Mouse (Mus musculus): ENCODE data around the gene Arhgef16. TPM values are rescaled to one million over a fixed set of nuclear protein-coding genes. Genes with fewer than 3 reads are reported as not detected.

The Arhgef16 gene
- polyA plus RNA-seq, 1 experiment, result 1.2 TPM

GRCm38 (mm10) chr4:154279481-154279880 is 22.0 kb downstream of the Arhgef16 start:
- no peak for TF ChIP-seq CTCF (IDR thresholded peaks at IDR 0.05; ENCODE audit: borderline replicate concordance, extremely low read depth, insufficient read depth, insufficient read length)
- no peak for TF ChIP-seq POLR2A (IDR thresholded peaks at IDR 0.05; ENCODE audit: borderline replicate concordance, extremely low read depth, insufficient read depth, insufficient read length, poor library complexity, severe bottlenecking)
- DNase-seq (ENCODE audit: low read depth), result no peak

GRCm38 (mm10) chr4:154273000-154273399 is 28.5 kb downstream of the Arhgef16 start:
- peak; percentile 73 for DNase-seq (ENCODE audit: low read depth)
- TF ChIP-seq POLR2A (IDR thresholded peaks at IDR 0.05; ENCODE audit: borderline replicate concordance, extremely low read depth, insufficient read depth, insufficient read length, poor library complexity, severe bottlenecking), result no peak
- peak; percentile 74 for TF ChIP-seq CTCF (IDR thresholded peaks at IDR 0.05; ENCODE audit: borderline replicate concordance, extremely low read depth, insufficient read depth, insufficient read length)

DNA sequence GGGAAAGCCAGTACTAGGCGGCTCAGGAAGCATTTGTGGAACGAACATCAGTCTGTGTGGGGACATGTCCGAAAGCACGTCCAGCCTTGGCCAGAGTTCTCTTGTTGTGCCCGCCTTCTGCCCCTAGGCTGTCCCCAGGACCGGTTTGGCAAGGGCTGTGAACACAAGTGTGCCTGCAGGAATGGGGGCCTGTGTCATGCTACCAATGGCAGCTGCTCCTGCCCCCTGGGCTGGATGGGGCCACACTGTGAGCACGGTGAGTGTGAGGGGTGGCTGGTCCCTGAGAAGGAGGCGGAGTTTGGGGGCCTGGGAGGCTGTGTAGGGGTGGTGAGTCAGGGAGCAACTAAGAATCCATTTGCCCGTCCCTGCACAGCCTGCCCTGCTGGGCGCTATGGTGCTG is 32.0 kb downstream of the Arhgef16 start:
- no peak for DNase-seq (ENCODE audit: low read depth)
- TF ChIP-seq CTCF (IDR thresholded peaks at IDR 0.05; ENCODE audit: borderline replicate concordance, extremely low read depth, insufficient read depth, insufficient read length), result no peak

DNA sequence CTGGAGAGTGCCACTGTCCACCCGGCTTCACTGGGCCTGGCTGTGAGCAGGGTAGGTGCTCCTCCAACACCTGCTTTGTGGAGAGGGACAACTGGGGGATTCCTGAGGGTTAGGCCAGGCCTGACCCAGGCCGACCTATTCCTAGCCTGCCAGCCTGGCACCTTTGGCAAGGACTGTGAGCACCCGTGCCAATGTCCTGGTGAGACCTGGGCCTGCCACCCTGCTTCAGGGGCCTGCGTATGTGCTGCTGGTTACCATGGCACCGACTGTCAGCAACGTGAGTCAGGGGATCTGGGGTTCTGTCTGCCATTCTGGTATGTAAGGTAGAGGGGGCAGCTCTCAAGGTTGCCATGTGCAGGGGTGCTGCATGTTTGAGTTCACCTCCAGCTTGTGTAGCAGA is 34.0 kb downstream of the Arhgef16 start:
- no peak for DNase-seq (ENCODE audit: low read depth)
- no peak for TF ChIP-seq CTCF (IDR thresholded peaks at IDR 0.05; ENCODE audit: borderline replicate concordance, extremely low read depth, insufficient read depth, insufficient read length)
- no peak for TF ChIP-seq POLR2A (IDR thresholded peaks at IDR 0.05; ENCODE audit: borderline replicate concordance, extremely low read depth, insufficient read depth, insufficient read length, poor library complexity, severe bottlenecking)

- no peak for DNase-seq (ENCODE audit: low read depth)
- TF ChIP-seq POLR2A (IDR thresholded peaks at IDR 0.05; ENCODE audit: borderline replicate concordance, extremely low read depth, insufficient read depth, insufficient read length, poor library complexity, severe bottlenecking), result no peak
- no peak for TF ChIP-seq CTCF (IDR thresholded peaks at IDR 0.05; ENCODE audit: borderline replicate concordance, extremely low read depth, insufficient read depth, insufficient read length)
Observed at GRCm38 (mm10) chr4:154262071-154262470, 39.4 kb downstream of the Arhgef16 start.

DNA sequence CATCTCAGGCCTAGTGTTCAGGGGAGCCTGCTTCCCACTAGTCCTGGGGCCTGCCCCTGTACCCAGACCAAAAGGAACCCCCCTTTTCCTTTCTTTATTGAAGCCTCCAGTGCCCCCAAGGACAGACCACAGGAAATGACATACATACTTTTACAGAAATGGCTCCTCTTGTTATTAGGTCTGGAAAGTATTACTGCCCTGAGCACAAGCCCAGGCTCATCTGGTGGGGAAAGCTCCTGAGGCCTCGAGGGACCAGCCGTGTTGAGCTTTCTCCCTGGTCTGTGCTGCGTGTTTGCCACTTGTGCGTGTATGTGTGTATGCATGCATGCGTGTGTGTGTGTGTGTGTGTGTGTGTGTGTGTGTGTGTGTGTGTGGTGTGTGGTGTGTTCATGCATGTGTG is 40.7 kb downstream of the Arhgef16 start:
- no peak for DNase-seq (ENCODE audit: low read depth)
- TF ChIP-seq POLR2A (IDR thresholded peaks at IDR 0.05; ENCODE audit: borderline replicate concordance, extremely low read depth, insufficient read depth, insufficient read length, poor library complexity, severe bottlenecking), result no peak
- no peak for TF ChIP-seq CTCF (IDR thresholded peaks at IDR 0.05; ENCODE audit: borderline replicate concordance, extremely low read depth, insufficient read depth, insufficient read length)

GRCm38 (mm10) chr4:154252537-154253255 is 48.8 kb downstream of the Arhgef16 start:
- no peak for DNase-seq (ENCODE audit: low read depth)
- no peak for TF ChIP-seq POLR2A (IDR thresholded peaks at IDR 0.05; ENCODE audit: borderline replicate concordance, extremely low read depth, insufficient read depth, insufficient read length, poor library complexity, severe bottlenecking)
- no peak for TF ChIP-seq CTCF (IDR thresholded peaks at IDR 0.05; ENCODE audit: borderline replicate concordance, extremely low read depth, insufficient read depth, insufficient read length)

DNA sequence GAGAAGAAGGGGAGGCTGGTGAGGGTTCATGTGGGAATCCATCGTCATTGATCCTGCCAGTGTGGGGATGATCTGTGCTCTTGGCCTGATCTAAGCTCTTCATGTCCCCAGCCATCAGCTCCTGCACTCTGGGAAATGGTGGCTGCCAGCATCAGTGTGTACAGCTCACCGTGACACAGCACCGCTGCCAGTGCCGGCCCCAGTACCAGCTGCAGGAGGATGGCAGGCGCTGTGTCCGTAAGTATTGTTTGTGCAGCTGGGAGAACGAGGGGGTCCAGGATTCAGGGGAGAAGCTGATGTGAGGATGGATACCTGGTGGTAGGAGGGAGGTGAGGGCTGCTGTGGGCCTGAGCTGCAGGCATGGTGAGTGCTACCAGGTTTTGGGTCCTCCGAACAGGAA is 52.2 kb downstream of the Arhgef16 start:
- peak; percentile 36 for DNase-seq (ENCODE audit: low read depth)
- TF ChIP-seq CTCF (IDR thresholded peaks at IDR 0.05; ENCODE audit: borderline replicate concordance, extremely low read depth, insufficient read depth, insufficient read length), result no peak
- no peak for TF ChIP-seq POLR2A (IDR thresholded peaks at IDR 0.05; ENCODE audit: borderline replicate concordance, extremely low read depth, insufficient read depth, insufficient read length, poor library complexity, severe bottlenecking)

- TF ChIP-seq POLR2A (IDR thresholded peaks at IDR 0.05; ENCODE audit: borderline replicate concordance, extremely low read depth, insufficient read depth, insufficient read length, poor library complexity, severe bottlenecking), result no peak
- no peak for DNase-seq (ENCODE audit: low read depth)
Observed at GRCm38 (mm10) chr4:154248092-154248805, 53.2 kb downstream of the Arhgef16 start.

GRCm38 (mm10) chr4:154247207-154248091 is 54.0 kb downstream of the Arhgef16 start:
- TF ChIP-seq POLR2A (IDR thresholded peaks at IDR 0.05; ENCODE audit: borderline replicate concordance, extremely low read depth, insufficient read depth, insufficient read length, poor library complexity, severe bottlenecking), result no peak
- no peak for TF ChIP-seq CTCF (IDR thresholded peaks at IDR 0.05; ENCODE audit: borderline replicate concordance, extremely low read depth, insufficient read depth, insufficient read length)
- DNase-seq (ENCODE audit: low read depth), result no peak
